Mouse (Mus musculus): Measurements from ENCODE around the gene Dtx3l. TPM values are rescaled to one million over a fixed set of nuclear protein-coding genes. Genes with fewer than 3 reads are reported as not detected.

The Dtx3l gene
- 1.3 TPM for polyA plus RNA-seq (2014; fragmentation: Illumina TruSeq; extraction: RNeasy Lipid Tissue Mini Kit (QIAGEN cat#74804); ENCODE audit: low read depth, low replicate concordance)

GRCm38 (mm10) chr16:35938211-35939151 lies at the start of gene Dtx3l, which contains the start of gene Parp9:
Gene Dtx3l, minus strand, starts transcription at chr16:35939151.
Gene Parp9, plus strand, starts transcription at chr16:35938470.

GRCm38 (mm10) chr16:35978450-35978849 lies 39.5 kb upstream of the Dtx3l start, which contains the start of gene Kpna1:
Gene Kpna1, plus strand, starts transcription at chr16:35978750.

Other genes with a start within 250 kb of the Dtx3l start
- gene Dirc2, start 169.8 kb downstream of the Dtx3l start, polyA plus RNA-seq (2014; fragmentation: Illumina TruSeq; extraction: RNeasy Lipid Tissue Mini Kit (QIAGEN cat#74804); ENCODE audit: low read depth, low replicate concordance), result 2.8 TPM
- gene Hspbap1, start 168.8 kb downstream of the Dtx3l start, polyA plus RNA-seq (2014; fragmentation: Illumina TruSeq; extraction: RNeasy Lipid Tissue Mini Kit (QIAGEN cat#74804); ENCODE audit: low read depth, low replicate concordance), result 12.6 TPM
- gene Parp14, start 67.6 kb downstream of the Dtx3l start, polyA plus RNA-seq (2014; fragmentation: Illumina TruSeq; extraction: RNeasy Lipid Tissue Mini Kit (QIAGEN cat#74804); ENCODE audit: low read depth, low replicate concordance), result 1.2 TPM
- gene Parp9, start 681 bp downstream of the Dtx3l start, polyA plus RNA-seq (2014; fragmentation: Illumina TruSeq; extraction: RNeasy Lipid Tissue Mini Kit (QIAGEN cat#74804); ENCODE audit: low read depth, low replicate concordance), result 1.6 TPM
- 54.2 TPM for gene Kpna1, start 39.6 kb upstream of the Dtx3l start, polyA plus RNA-seq (2014; fragmentation: Illumina TruSeq; extraction: RNeasy Lipid Tissue Mini Kit (QIAGEN cat#74804); ENCODE audit: low read depth, low replicate concordance)
- gene Wdr5b, start 102.0 kb upstream of the Dtx3l start, polyA plus RNA-seq (2014; fragmentation: Illumina TruSeq; extraction: RNeasy Lipid Tissue Mini Kit (QIAGEN cat#74804); ENCODE audit: low read depth, low replicate concordance), result 3.9 TPM
- gene Fam162a, start 132.4 kb upstream of the Dtx3l start, polyA plus RNA-seq (2014; fragmentation: Illumina TruSeq; extraction: RNeasy Lipid Tissue Mini Kit (QIAGEN cat#74804); ENCODE audit: low read depth, low replicate concordance), result 69.7 TPM
- 84.4 TPM for gene Ccdc58, start 132.5 kb upstream of the Dtx3l start, polyA plus RNA-seq (2014; fragmentation: Illumina TruSeq; extraction: RNeasy Lipid Tissue Mini Kit (QIAGEN cat#74804); ENCODE audit: low read depth, low replicate concordance)
- not detected for gene Csta1, start 192.1 kb upstream of the Dtx3l start, polyA plus RNA-seq (2014; fragmentation: Illumina TruSeq; extraction: RNeasy Lipid Tissue Mini Kit (QIAGEN cat#74804); ENCODE audit: low read depth, low replicate concordance)
- gene Stfa2l1, start 217.7 kb upstream of the Dtx3l start, polyA plus RNA-seq (2014; fragmentation: Illumina TruSeq; extraction: RNeasy Lipid Tissue Mini Kit (QIAGEN cat#74804); ENCODE audit: low read depth, low replicate concordance), result 0.77 TPM
- not detected for gene Gm5483, start 245.1 kb upstream of the Dtx3l start, polyA plus RNA-seq (2014; fragmentation: Illumina TruSeq; extraction: RNeasy Lipid Tissue Mini Kit (QIAGEN cat#74804); ENCODE audit: low read depth, low replicate concordance)

All from testis, adult 10 weeks (tissue).